Mouse (Mus musculus) left cerebral cortex, postnatal 14 days (tissue): ENCODE results near the gene Aldh4a1. TPM values are rescaled to one million over a fixed set of nuclear protein-coding genes. Genes with fewer than 3 reads are reported as not detected.

Source experiments
- DNase-seq, 2 experiments: peaks; one replicate each; pipeline ENCODE4 v3.0.0; 2021 to 2022; ENCODE audit warnings: low spot score in 2 of 2, mixed read lengths in 1 of 2
- intact Hi-C: fragments of 180-260 bp; cut with DNase I; formaldehyde crosslinking; loops from one replicate; pipeline ENCODE4 v1.15.1; 2025
- total RNA-seq, 2 experiments: library from RNA; stranded (reverse); gene quantifications; 2 replicates each; pipeline ENCODE4 v1.2.3; 2021

The Aldh4a1 gene
- total RNA-seq, 2 experiments from 2014 or later = 17.4 to 18.1 TPM

DNA sequence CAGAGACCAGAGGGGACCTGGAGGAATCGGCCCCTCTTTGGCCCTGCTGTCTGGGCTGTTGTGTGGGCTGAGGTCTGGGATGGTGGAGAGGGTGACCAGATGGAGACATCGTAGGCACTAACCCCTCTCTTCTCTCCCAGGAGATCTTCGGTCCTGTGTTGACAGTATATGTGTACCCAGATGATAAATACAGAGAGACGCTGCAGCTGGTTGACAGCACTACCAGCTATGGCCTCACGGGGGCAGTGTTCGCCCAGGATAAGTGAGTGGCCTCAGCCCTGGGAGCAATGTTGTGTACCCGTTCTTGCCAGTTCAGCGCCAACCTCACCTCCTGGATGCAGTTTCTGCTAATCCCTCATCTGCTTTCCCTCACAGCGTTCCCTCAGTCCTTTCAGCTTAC, 21.3 kb downstream of the Aldh4a1 start:
- intact Hi-C loops = loop anchor here (1.0 to 2.0 kb wide), 2 partner anchors 27 to 214 kb away; no protein-coding TSS in a partner anchor
- peak; percentile 78 to 87 for DNase-seq

DNA sequence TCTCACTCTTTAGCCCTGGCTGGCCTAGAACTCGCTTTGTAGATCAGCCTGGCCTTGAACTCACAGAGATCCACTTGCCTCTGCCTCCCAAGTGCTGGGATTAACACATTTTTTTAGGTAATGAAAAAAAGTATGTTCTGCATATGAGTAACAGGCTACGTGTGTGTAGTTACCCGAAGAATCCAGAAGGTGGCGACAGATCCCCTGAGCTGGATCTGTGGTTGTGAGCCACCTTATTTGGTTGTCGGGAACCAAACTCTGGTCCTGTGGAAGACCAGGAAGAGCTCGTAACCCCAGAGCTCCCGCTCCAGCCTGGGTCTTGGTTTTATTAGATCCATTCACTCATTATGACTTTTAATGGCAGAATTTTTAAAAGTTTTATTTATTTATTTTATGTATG, 24.2 kb downstream of the Aldh4a1 start:
- intact Hi-C loops = loop anchor here (5.0 kb wide), 1 partner anchor 1480 kb away; no protein-coding TSS in a partner anchor
- no peak for DNase-seq

DNA sequence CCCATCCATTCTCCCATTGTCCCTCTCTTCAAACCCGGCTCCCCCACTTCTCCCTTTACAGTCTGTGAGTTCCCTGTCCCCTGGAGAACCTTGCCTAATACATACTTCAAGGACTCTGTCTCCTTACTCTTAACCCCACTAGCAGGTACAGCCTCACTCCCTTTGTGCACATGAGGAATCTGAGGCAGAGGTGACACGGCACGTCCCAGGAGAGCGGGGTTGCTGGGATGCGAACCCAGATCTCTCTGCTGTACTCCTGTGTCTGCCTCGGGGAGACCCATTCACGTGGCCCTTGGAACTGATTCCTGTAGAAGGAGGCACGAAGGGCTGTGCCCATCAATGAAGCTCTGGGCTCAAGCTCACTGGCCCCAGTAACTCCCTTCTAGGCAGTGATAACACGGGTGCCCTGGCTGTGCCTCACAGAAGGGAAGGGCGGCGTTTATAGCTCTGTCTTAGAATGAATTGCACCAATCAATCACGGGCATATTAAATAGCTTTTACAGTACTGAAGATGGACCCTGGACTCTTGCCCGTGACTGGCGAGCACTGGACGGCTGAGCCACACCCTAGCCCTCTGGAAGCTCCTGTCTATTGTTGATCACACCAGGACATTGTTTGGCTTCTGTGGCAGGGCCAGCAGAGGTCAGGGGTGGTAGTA, 27.5 kb downstream of the Aldh4a1 start:
- no peak for DNase-seq
- intact Hi-C loops = no loop called here

DNA sequence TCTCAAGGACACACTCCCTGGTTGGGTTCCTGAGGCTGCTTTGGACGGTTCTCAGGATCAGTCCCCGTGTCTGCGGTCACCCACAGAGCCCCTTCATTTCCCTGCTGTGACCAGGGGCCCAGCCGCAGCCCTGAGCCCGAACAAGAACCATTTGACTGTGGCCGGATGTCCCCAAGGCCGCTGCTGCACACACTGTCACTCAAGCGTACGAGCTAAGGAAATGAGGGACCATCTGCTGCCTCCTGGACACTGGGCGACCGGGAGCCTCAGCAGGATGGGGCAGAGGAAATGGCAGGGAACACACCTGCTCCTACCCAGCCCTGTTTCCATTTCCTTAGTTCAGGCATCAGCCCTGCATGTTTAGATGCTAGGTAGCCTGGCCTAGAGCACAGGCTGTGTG, 28.2 kb downstream of the Aldh4a1 start:
- intact Hi-C loops = no loop called here
- DNase-seq = no peak

DNA sequence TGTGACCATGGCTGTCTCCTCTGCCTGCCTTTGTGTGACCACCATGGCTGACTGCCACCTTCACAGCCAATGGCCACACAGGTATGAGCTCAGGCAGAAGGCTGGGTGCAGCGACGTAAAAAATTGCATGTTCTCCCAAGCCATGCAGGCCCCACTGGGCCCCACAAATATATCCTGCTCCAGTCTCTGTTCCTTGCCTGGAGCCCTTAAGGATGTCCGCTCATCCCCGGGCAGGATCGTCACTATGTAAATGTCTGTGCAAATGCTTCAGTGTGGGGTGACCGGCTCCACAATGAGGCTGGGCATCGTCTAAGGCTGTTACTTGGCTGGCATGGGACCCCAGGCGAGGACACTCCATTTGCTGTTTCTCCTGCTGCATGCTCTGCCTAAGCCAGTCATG, 30.6 kb downstream of the Aldh4a1 start, which contains the start of gene Tas1r2:
Tas1r2 (plus strand) TSS at position 301 of the 400 bp plus-strand sequence.
- intact Hi-C loops = no loop called here
- DNase-seq = no peak

DNA sequence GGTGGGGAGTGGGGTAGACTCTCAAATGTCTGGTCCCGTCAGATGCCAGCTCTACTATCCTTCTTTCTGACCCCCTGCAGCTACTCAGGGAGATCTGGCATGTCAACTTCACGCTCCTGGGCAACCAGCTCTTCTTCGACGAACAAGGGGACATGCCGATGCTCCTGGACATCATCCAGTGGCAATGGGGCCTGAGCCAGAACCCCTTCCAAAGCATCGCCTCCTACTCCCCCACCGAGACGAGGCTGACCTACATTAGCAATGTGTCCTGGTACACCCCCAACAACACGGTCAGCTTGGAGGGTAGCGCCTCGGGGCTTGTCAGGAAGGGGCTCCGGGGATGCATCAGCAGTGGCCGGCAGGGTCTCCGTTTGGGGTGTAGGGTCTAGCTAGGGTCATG, 39.2 kb downstream of the Aldh4a1 start:
- DNase-seq = no peak
- intact Hi-C loops = no loop called here

DNA sequence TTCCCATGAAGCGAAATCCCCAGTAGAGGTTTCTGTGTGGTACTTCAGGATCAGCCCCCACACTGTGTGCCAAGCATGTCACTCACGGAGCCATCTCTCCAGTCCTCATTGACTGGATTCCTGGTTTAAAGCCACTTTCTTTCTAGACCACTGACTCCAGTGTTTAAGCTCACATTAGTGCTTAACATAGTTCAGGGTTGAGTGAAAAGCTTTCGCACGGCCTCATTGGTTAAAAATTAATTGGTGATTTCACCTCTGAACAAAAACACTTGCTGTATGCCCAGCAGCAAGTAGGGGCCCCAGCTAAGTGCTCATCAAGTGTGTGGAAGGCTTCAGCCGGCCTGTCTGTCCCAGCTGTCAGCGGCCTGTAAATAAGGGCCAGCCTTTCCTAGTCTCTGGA, 45.0 kb downstream of the Aldh4a1 start:
- intact Hi-C loops = no loop called here
- DNase-seq = no peak

DNA sequence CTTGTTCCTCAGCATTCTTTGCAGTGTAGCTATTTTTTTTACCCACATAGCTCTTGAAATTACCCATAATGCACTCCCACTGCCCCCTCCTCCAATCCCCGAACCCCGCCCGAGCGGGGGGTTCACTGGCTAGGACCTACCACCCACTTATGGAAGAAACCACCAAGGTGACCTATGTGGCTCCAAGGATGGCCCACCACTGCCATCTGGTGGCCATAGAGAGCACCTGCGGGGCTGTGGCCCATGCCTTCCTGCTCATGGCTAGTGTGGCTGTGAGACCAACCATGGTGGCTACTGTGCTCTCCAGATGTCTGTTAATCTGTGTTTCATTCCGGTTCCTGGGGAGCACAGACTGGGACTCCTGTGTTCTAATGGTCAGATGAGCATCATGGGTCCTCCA, 47.2 kb downstream of the Aldh4a1 start:
- peak; percentile 43 to 49 for DNase-seq
- intact Hi-C loops = loop anchor here (2.0 kb wide), 1 partner anchor 25 kb away; no protein-coding TSS in a partner anchor

DNA sequence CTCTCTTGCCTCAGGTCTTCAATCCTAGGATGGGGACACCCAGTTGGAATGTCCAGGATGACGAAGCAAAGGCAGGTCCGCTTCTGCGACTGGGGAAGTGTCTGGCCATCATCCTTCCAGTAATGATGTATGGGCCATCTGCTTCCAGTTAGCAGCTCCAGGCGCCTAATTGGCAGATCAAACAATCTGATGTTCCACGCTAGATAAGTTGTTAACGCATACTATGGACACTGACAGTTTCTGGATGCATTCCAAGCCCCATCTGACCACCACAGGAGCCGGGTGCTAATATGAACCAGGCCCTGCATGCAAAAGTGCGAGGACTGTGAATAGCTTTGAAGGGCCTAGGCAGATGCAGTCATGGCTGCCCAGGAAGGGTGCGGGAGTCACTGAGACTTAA, 53.0 kb downstream of the Aldh4a1 start:
- DNase-seq = no peak
- intact Hi-C loops = no loop called here

DNA sequence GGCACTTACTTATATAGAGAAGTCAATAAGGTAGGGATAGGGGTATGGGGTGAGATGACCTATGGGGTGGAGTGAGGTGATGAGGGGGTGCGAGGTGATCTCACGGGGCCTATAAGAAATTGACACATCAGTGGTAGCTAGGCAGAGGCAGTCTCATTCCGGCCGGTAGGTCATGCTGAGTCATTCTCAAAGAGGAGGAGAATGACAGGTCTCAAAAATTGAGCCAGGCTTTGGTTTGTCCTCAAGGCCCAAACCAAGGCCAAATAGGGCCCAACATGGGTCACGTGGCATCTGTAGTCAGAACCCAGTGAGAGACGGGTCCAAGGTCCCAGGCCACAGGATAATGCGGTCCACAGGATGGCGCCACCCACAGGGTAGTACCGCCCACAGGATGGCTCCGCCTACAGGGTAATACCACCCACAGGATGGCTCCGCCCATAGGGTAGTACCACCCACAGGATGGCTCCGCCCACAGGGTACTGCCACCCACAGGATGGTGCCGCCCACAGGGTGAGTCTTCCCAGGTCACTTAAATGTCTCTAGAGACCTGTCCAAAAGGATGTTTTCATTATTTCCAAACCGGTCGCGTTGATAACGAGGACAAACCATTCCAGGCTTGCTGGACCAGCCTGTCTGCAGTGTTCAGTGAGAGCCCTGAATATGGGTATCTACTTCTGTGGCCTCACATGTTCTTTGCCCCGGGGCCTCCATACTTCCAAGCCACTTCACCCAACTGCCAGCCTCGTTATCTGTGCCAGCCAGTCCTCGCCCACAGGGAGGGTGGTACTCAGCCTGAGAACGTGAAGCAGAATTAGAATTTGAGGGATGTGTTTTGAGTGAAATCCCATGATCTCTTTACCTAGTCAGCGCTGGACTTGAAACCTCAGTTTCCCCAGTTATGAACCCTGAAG, 61.3 kb downstream of the Aldh4a1 start:
- intact Hi-C loops = loop anchor here (1.0 kb wide), 1 partner anchor 174 kb away; no protein-coding TSS in a partner anchor
- DNase-seq = no peak

DNA sequence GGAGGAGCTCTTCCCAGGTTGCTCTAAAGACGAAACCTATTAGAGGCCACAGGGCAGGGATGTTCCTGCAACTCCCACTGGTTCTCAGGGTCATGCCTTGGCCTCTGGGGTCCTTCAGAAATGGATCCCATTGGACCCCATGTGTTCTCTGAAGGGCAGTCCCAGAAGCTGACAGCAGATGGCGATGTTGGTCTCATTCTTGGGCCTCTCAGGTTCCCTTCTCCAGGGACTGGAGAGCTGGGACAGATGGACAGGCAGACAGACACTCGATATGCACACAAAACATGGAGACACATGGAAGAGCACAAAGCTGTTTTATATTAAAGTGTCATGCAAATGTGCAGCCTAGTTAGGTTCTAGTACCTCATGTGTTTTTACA, 62.0 kb downstream of the Aldh4a1 start:
- peak; percentile 63 to 76 for DNase-seq
- intact Hi-C loops = loop anchor here (1.0 kb wide), 1 partner anchor 174 kb away; no protein-coding TSS in a partner anchor

DNA sequence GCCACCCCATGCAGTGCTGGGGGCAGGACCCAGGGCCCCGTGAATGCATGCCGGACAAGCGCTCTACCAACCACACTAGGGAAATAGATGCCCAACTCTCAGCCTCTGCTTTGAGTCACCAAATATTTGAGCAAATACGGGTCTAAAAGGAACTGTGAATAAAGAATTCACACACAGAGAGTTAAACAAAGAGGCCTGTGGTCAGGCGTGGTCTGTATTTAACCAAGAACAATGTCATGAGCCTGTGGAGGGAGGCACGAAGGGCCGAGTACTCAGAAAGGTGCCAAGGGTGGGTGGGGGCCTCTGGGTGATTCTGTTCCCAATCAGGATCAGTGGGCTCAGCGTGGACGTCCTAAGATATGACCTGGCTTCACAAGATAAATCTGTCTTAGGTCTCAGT, 65.4 kb downstream of the Aldh4a1 start:
- DNase-seq = no peak
- intact Hi-C loops = no loop called here

DNA sequence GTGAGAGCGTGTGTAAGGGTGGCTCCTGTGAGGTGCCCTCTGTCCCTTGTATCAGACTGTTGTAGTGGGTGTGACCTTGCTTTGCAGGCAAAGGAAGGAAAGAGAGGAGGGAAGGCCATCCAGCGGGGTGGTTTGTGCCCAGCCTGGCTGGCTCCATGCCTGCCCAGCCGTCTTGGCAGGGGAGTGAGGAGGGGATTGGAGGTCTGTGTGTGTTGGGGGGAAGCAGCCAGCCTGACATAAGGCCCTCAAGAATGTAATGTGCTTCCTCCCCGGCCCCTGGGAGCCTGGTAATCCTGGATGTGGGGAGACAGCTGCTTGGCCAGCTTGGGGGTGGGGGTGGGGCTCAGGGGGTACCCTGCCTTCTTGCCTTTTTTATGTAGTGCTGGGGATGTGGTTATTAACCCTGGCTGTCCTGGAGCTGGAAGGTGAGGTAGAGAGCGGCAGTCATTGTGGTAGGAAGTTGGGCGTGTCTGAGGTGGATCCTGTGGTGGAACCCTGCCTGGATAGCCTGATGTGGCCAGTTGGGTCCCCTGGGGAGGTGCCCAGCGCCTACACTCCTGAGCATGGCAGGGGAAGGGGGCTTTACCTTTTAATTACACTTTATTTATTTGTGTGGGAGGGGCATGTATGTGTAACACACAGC, 67.1 kb downstream of the Aldh4a1 start:
- intact Hi-C loops = no loop called here
- no peak for DNase-seq

DNA sequence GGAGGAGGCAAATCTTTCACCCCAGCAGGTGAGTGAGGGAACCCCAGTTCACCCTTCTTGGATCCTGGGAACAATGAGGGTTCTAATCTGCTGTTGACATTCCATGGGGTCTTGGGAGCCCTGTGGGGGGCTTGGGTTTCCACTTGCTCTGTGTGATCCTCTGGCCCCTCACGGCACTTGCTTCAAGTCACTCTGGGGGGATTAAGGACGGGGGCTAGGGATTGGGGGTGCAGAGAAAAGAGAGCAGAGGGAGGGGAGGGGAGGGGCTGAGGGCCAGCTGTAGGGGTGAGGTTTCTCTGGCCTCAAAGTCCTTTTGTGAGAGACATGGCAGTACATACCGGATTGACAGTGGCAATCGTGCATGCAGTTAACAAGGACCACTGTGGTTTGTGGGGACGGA, 70.6 kb downstream of the Aldh4a1 start:
- intact Hi-C loops = no loop called here
- DNase-seq = no peak

DNA sequence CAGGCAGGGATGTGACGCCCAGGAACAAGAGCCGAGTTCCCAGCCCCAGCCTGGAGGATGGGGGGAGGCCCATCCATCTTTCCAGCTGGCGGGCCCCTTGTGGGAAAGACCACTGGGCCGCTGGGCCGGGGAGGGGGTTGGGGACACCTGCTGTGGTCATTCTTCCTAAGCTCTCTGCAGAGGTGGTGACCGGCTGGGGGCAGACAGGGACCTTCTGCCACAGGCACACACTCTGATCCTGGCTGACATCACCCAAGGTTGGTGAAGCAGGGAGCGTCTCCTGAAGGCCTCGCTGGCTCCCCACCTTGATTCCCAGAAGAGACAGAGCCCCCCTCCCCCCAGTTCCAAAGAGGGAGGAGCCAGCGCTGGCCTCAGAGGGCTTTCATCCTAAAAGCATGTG, 75.1 kb downstream of the Aldh4a1 start:
- DNase-seq = no peak
- intact Hi-C loops = no loop called here

DNA sequence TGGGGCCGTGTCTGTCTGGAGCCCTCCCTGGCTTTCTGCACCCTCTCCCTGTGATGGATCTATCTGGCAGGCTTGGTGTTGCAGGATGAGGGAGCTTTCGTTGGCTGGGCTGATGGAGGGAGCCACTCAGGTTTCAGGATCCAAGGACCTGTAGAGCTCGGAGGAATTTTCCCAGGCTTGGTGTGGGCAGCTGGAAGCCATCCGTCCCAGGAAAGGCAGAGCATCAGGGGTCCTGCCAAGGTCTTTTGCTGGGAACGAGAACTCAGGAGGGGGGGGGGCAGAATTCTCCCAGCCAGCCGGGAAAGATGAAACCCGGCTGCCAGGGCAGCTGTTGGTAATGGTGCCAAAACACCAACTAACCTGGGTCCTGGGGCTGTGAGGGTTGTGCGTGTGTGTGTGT, 75.9 kb downstream of the Aldh4a1 start:
- no peak for DNase-seq
- intact Hi-C loops = no loop called here
